Mouse (Mus musculus) neural tube, embryonic 11.5 days (tissue): ENCODE results near the gene Atp8b2. TPM values are rescaled to one million over a fixed set of nuclear protein-coding genes. Genes with fewer than 3 reads are reported as not detected.

Experiments
- ATAC-seq: fragments of 200-750 bp; cut with Nextera tagmentation; 2 replicates; pipeline ENCODE4 v1.8.0; 2017; ENCODE audit warnings: moderate number of reproducible peaks, mild to moderate bottlenecking, moderate TSS enrichment, moderate library complexity; ENCODE audit not compliant: insufficient read depth, low FRiP score, low TSS enrichment
- DNase-seq: peaks from one replicate; pipeline ENCODE4 v3.0.0-alpha.2; 2015; ENCODE audit warnings: low spot score
- H3K27ac ChIP-seq: fragments of 300-500 bp; sonication (generic); 2 replicates; pipeline ENCODE4 v1.5.1; 2014; ENCODE audit warnings: low read depth, mild to moderate bottlenecking, low read length
- H3K27me3 ChIP-seq: fragments of 300-500 bp; sonication (generic); 2 replicates; pipeline ENCODE4 v1.6.1; 2014; ENCODE audit warnings: mild to moderate bottlenecking, low read length, mixed read lengths; ENCODE audit not compliant: control insufficient read depth, insufficient read depth
- H3K36me3 ChIP-seq: fragments of 300-500 bp; sonication (generic); 2 replicates; pipeline ENCODE4 v1.6.1; 2014; ENCODE audit warnings: mild to moderate bottlenecking, low read length, moderate library complexity, mixed read lengths; ENCODE audit not compliant: control insufficient read depth, insufficient read depth
- H3K4me1 ChIP-seq: fragments of 300-500 bp; sonication (generic); 2 replicates; pipeline ENCODE4 v1.6.1; 2014; ENCODE audit warnings: low read length, mixed read lengths; ENCODE audit not compliant: control insufficient read depth, insufficient read depth
- H3K4me2 ChIP-seq: fragments of 300-500 bp; sonication (generic); 2 replicates; pipeline ENCODE4 v1.6.1; 2014; ENCODE audit warnings: low read depth, mild to moderate bottlenecking, moderate library complexity
- H3K4me3 ChIP-seq: fragments of 300-500 bp; sonication (generic); 2 replicates; pipeline ENCODE4 v1.5.1; 2014; ENCODE audit warnings: low read depth, low read length
- H3K9ac ChIP-seq: fragments of 300-500 bp; sonication (generic); 2 replicates; pipeline ENCODE4 v1.6.1; 2014; ENCODE audit warnings: mild to moderate bottlenecking, low read length
- H3K9me3 ChIP-seq: fragments of 300-500 bp; sonication (generic); 2 replicates; pipeline ENCODE4 v1.6.1; 2016; ENCODE audit warnings: low read length; ENCODE audit not compliant: control insufficient read depth
- WGBS: fragments of 180-500 bp; shearing (Covaris S2); extraction: QIAGEN DNeasy Blood & Tissue Kit; methylation state at CpG from one replicate; pipeline ENCODE4 v1.1.7; 2014; 5-methylcytosine and 5-hydroxymethylcytosine counted together
- microRNA-seq: library from miRNA; unstranded; fragments of <30 nt; microRNA quantifications from one replicate; pipeline ENCODE4, GENCODE M21; 2016
- polyA plus RNA-seq: library from polyadenylated mRNA; unstranded; fragments of >200 nt; fragmentation: Nextera tagmentation; extraction: Ambion mirVana; gene quantifications from 2 replicates; pipeline ENCODE4 v1.2.1, GENCODE M21; 2014

The Atp8b2 gene
- polyA plus RNA-seq, 1 experiment from 2014 or later = 13.4 TPM

DNA sequence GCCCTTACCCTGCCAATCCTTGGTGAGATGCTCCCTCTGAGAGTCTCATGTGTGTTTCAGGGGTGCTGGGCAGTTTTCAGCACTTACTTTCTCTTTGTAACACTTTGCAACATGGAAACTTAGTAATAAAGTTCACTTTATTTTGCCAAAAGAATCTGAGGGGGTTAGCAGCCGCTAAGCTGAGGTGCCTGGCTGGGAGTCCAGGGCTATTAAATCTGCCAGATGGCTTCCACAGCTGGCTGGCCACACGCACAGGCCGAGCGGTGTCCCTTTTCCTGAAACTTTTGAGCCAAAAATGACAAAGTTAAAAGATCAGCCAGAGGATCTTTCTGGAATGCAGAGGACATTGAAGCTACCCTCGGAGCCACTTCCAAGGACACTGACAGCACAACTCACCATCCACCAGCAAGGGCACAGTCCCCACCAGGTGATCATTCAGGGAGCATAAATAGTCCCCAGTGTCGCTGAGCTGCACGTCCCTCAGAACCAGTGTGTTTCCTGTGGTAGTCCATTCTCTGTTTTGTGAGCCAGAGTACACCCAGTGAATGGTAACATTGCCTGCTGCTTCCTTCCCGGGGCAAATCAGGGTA lies 73.4 kb downstream of the Atp8b2 start:
- H3K9ac ChIP-seq = no peak overlapping the region
- DNase-seq (no peak), ATAC-seq (no peak)
- no peaks in the 10 kb centered on the region for H3K4me1 ChIP-seq
- no peak overlapping the region for H3K27ac ChIP-seq
- no peaks in the 10 kb centered on the region for H3K9me3 ChIP-seq
- H3K27me3 ChIP-seq = no peaks in the 10 kb centered on the region
- 58% methylated on average over 8 of the region's 8 CpGs for WGBS
- no peaks in the 10 kb centered on the region for H3K36me3 ChIP-seq
- no peak overlapping the region for H3K4me3 ChIP-seq
- no peak overlapping the region for H3K4me2 ChIP-seq

Small RNA genes within 50 kb of the gene (microRNA-seq; reads per million reads assigned to microRNA genes)
- 0.78 reads per million for gene Mir7669

Other genes with a start within 250 kb of the Atp8b2 start
- 17.3 and 22.0 TPM in 2 replicates for gene Adar, start 248.5 kb downstream of the Atp8b2 start, polyA plus RNA-seq
- gene Chrnb2, start 198.9 kb downstream of the Atp8b2 start, polyA plus RNA-seq = 17.9 and 20.8 TPM in 2 replicates
- 22.3 and 28.0 TPM in 2 replicates for gene Ube2q1, start 189.9 kb downstream of the Atp8b2 start, polyA plus RNA-seq
- 2.5 and 3.4 TPM in 2 replicates for gene She, start 132.1 kb downstream of the Atp8b2 start, polyA plus RNA-seq
- 0.08 and 0.34 TPM in 2 replicates for gene Il6ra, start 50.3 kb downstream of the Atp8b2 start, polyA plus RNA-seq
- 165 and 172 TPM in 2 replicates for gene Hax1, start 35.3 kb upstream of the Atp8b2 start, polyA plus RNA-seq
- 197 TPM in 2 replicates for gene 4933434E20Rik, start 88.1 kb upstream of the Atp8b2 start, polyA plus RNA-seq
- 206 and 208 TPM in 2 replicates for gene Ubap2l, start 89.1 kb upstream of the Atp8b2 start, polyA plus RNA-seq
- 509 and 535 TPM in 2 replicates for gene Tpm3, start 109.1 kb upstream of the Atp8b2 start, polyA plus RNA-seq
- gene Nup210l, start 140.6 kb upstream of the Atp8b2 start, polyA plus RNA-seq = 0.41 and 0.66 TPM in 2 replicates